Mouse (Mus musculus) B cell, adult 67 days (primary cell): ENCODE measurements around the gene Fam149a. TPM values are rescaled to one million over a fixed set of nuclear protein-coding genes. Genes with fewer than 3 reads are reported as not detected.

Source experiments
- total RNA-seq, 2 experiments: library from RNA; stranded (reverse); gene quantifications; 4 replicates each; pipeline ENCODE4 v1.2.4; 2023

The Fam149a gene
- 1 to 10 TPM; 1.6 to 1.7 TPM for total RNA-seq

GRCm38 (mm10) chr8:45381963-45382347 is at the start of gene Fam149a:
Gene Fam149a (minus strand): TSS chr8:45382291.

GRCm38 (mm10) chr8:45410882-45411281 is 28.8 kb upstream of the Fam149a start, which contains the start of gene Tlr3:
Gene Tlr3 (minus strand): TSS chr8:45411080.

GRCm38 (mm10) chr8:45332685-45333409 is 49.2 kb downstream of the Fam149a start, which contains the start of gene Cyp4v3:
Gene Cyp4v3 (minus strand): TSS chr8:45333216.

GRCm38 (mm10) chr8:45308366-45308765 is 73.7 kb downstream of the Fam149a start, which contains the start of gene Gm45753:
Gene Gm45753 (minus strand): TSS chr8:45308466.

GRCm38 (mm10) chr8:45294687-45295086 is 87.4 kb downstream of the Fam149a start, which contains the start of gene Klkb1:
Gene Klkb1 (minus strand): TSS chr8:45294859.

Other genes with a start within 250 kb of the Fam149a start
- not detected for gene F11, start 120.3 kb downstream of the Fam149a start, total RNA-seq
- not detected for gene Klkb1, start 87.4 kb downstream of the Fam149a start, total RNA-seq
- under 1 TPM in 1 of 2 experiments, not detected in 1; 0.21 TPM for gene Gm45753, start 73.8 kb downstream of the Fam149a start, total RNA-seq
- 10 to 100 TPM in 1 of 2 experiments, 1 to 10 TPM in 1; 8.7 to 10.3 TPM for gene Cyp4v3, start 49.1 kb downstream of the Fam149a start, total RNA-seq
- gene Tlr3, start 28.8 kb upstream of the Fam149a start, total RNA-seq, result 10 to 100 TPM; 17.9 to 23.6 TPM
- gene Sorbs2, start 125.5 kb upstream of the Fam149a start, total RNA-seq, result 10 to 100 TPM; 11.6 to 12.3 TPM